Mouse (Mus musculus): Measurements from ENCODE around the gene Usp20. TPM values are rescaled to one million over a fixed set of nuclear protein-coding genes. Genes with fewer than 3 reads are reported as not detected.

Usp20 gene
- polyA plus RNA-seq, 1 experiment from 2014 or later: 38.5 TPM

- Histone ChIP-seq H3K4me3 (no peak overlapping the region), H3K4me1 (replicated peaks) (no peaks in the 10 kb centered on the region), H3K4me2 (no peak overlapping the region), H3K9ac (no peak overlapping the region), H3K9me3 (replicated peaks) (no peaks in the 10 kb centered on the region), H3K27ac (no peak overlapping the region), H3K27me3 (no peaks in the 10 kb centered on the region), H3K36me3 (peaks cover 79% of the 10 kb centered on the region)
- no peak for ATAC-seq (replicated peaks; ENCODE audit: insufficient number of reproducible peaks, insufficient read depth, low FRiP score, low read depth)
- WGBS: 78% methylated on average over 8 of the region's 8 CpGs
Observed at GRCm38 (mm10) chr2:31018519-31018918, 36.4 kb downstream of the Usp20 start.

GRCm38 (mm10) chr2:31019011-31019410 lies 36.9 kb downstream of the Usp20 start:
- Histone ChIP-seq H3K27me3 (no peaks in the 10 kb centered on the region), H3K36me3 (peaks cover 75% of the 10 kb centered on the region), H3K4me3 (no peak overlapping the region), H3K9me3 (replicated peaks) (no peaks in the 10 kb centered on the region), H3K9ac (no peak overlapping the region), H3K4me2 (no peak overlapping the region), H3K4me1 (replicated peaks) (no peaks in the 10 kb centered on the region), H3K27ac (no peak overlapping the region)
- 76% methylated on average over 8 of the region's 8 CpGs for WGBS
- ATAC-seq (replicated peaks; ENCODE audit: insufficient number of reproducible peaks, insufficient read depth, low FRiP score, low read depth): no peak

GRCm38 (mm10) chr2:31020202-31020601 lies 38.1 kb downstream of the Usp20 start:
- Histone ChIP-seq H3K4me1 (replicated peaks) (no peaks in the 10 kb centered on the region; the same call in 1 of the 2 replicates), H3K9ac (no peak overlapping the region), H3K4me2 (no peak overlapping the region), H3K27me3 (no peaks in the 10 kb centered on the region), H3K9me3 (replicated peaks) (no peaks in the 10 kb centered on the region), H3K4me3 (no peak overlapping the region), H3K27ac (no peak overlapping the region), H3K36me3 (peaks cover 70% of the 10 kb centered on the region)
- ATAC-seq (replicated peaks; ENCODE audit: insufficient number of reproducible peaks, insufficient read depth, low FRiP score, low read depth): no peak
- WGBS: 91% methylated on average over 2 of the region's 2 CpGs

GRCm38 (mm10) chr2:31023940-31024339 lies 41.9 kb downstream of the Usp20 start:
- 74% methylated on average over 5 of the region's 5 CpGs for WGBS
- Histone ChIP-seq H3K4me1 (replicated peaks) (peaks cover 23% of the 10 kb centered on the region), H3K4me2 (no peak overlapping the region), H3K9me3 (replicated peaks) (no peaks in the 10 kb centered on the region), H3K4me3 (no peak overlapping the region), H3K36me3 (peaks cover 50% of the 10 kb centered on the region), H3K9ac (no peak overlapping the region), H3K27ac (no peak overlapping the region), H3K27me3 (no peaks in the 10 kb centered on the region)
- ATAC-seq (replicated peaks; ENCODE audit: insufficient number of reproducible peaks, insufficient read depth, low FRiP score, low read depth): no peak

- H3K4me3 ChIP-seq: no peak overlapping the region
- peaks cover 23% of the 10 kb centered on the region for H3K4me1 ChIP-seq (replicated peaks)
- ATAC-seq (replicated peaks; ENCODE audit: insufficient number of reproducible peaks, insufficient read depth, low FRiP score, low read depth): no peak
- H3K4me2 ChIP-seq: no peak overlapping the region
- H3K27me3 ChIP-seq: no peaks in the 10 kb centered on the region
- WGBS: 32% methylated on average over 5 of the region's 5 CpGs
- no peak overlapping the region for H3K9ac ChIP-seq
- peak overlapping the region; percentile 66; the same call in 1 of the 2 replicates for H3K27ac ChIP-seq
- H3K9me3 ChIP-seq (replicated peaks): no peaks in the 10 kb centered on the region
- H3K36me3 ChIP-seq: peaks cover 46% of the 10 kb centered on the region
Observed at GRCm38 (mm10) chr2:31024618-31025370, 42.7 kb downstream of the Usp20 start.

- 49% methylated on average over 3 of the region's 3 CpGs for WGBS
- no peaks in the 10 kb centered on the region for H3K27me3 ChIP-seq
- H3K4me2 ChIP-seq: no peak overlapping the region
- peaks cover 23% of the 10 kb centered on the region for H3K4me1 ChIP-seq (replicated peaks)
- H3K9me3 ChIP-seq (replicated peaks): no peaks in the 10 kb centered on the region
- peaks cover 44% of the 10 kb centered on the region for H3K36me3 ChIP-seq
- no peak overlapping the region for H3K4me3 ChIP-seq
- peak; percentile 47; the same call in 1 of the 2 replicates for ATAC-seq (replicated peaks; ENCODE audit: insufficient number of reproducible peaks, insufficient read depth, low FRiP score, low read depth)
- peak overlapping the region; percentile 66 for H3K27ac ChIP-seq
- no peak overlapping the region for H3K9ac ChIP-seq
Observed at GRCm38 (mm10) chr2:31025458-31025857, 43.4 kb downstream of the Usp20 start.

GRCm38 (mm10) chr2:31026642-31027041 lies 44.6 kb downstream of the Usp20 start:
- H3K27ac ChIP-seq: peak overlapping the region; percentile 66
- H3K4me3 ChIP-seq: no peak overlapping the region
- whole genome bisulfite sequencing: 40% methylated on average over 8 of the region's 8 CpGs

GRCm38 (mm10) chr2:31031972-31032371 lies 49.9 kb downstream of the Usp20 start:
- Histone ChIP-seq H3K9me3 (replicated peaks) (no peaks in the 10 kb centered on the region), H3K4me3 (no peak overlapping the region), H3K4me1 (replicated peaks) (peaks cover 6% of the 10 kb centered on the region), H3K9ac (no peak overlapping the region), H3K27ac (no peak overlapping the region), H3K36me3 (peaks cover 65% of the 10 kb centered on the region), H3K27me3 (no peaks in the 10 kb centered on the region), H3K4me2 (no peak overlapping the region)
- no peak for ATAC-seq (replicated peaks; ENCODE audit: insufficient number of reproducible peaks, insufficient read depth, low FRiP score, low read depth)
- WGBS: 92% methylated on average over 7 of the region's 7 CpGs

More at GRCm38 (mm10) chr2:31026642-31027041, 44.6 kb downstream of the Usp20 start:
- H3K36me3 ChIP-seq: peaks cover 38% of the 10 kb centered on the region
- no peak overlapping the region for H3K4me2 ChIP-seq
- H3K9me3 ChIP-seq (replicated peaks): no peaks in the 10 kb centered on the region
- ATAC-seq (replicated peaks; ENCODE audit: insufficient number of reproducible peaks, insufficient read depth, low FRiP score, low read depth): no peak
- H3K9ac ChIP-seq: no peak overlapping the region
- H3K4me1 ChIP-seq (replicated peaks): peaks cover 23% of the 10 kb centered on the region
- no peaks in the 10 kb centered on the region for H3K27me3 ChIP-seq

- 94% methylated on average over 6 of the region's 6 CpGs for WGBS
- Histone ChIP-seq H3K4me3 (no peak overlapping the region), H3K27ac (no peak overlapping the region), H3K4me2 (no peak overlapping the region), H3K36me3 (peaks cover 55% of the 10 kb centered on the region), H3K27me3 (no peaks in the 10 kb centered on the region), H3K9ac (no peak overlapping the region), H3K4me1 (replicated peaks) (no peaks in the 10 kb centered on the region), H3K9me3 (replicated peaks) (no peaks in the 10 kb centered on the region)
- ATAC-seq (replicated peaks; ENCODE audit: insufficient number of reproducible peaks, insufficient read depth, low FRiP score, low read depth): no peak
Observed at GRCm38 (mm10) chr2:31036811-31037210, 54.7 kb downstream of the Usp20 start.

GRCm38 (mm10) chr2:31040043-31040442 lies 58.0 kb downstream of the Usp20 start:
- H3K36me3 ChIP-seq: peaks cover 44% of the 10 kb centered on the region
- no peak overlapping the region for H3K4me2 ChIP-seq
- no peak overlapping the region for H3K4me3 ChIP-seq
- ATAC-seq (replicated peaks; ENCODE audit: insufficient number of reproducible peaks, insufficient read depth, low FRiP score, low read depth): no peak
- no peak overlapping the region for H3K9ac ChIP-seq
- 97% methylated on average over 3 of the region's 3 CpGs for WGBS
- no peaks in the 10 kb centered on the region for H3K27me3 ChIP-seq
- no peaks in the 10 kb centered on the region for H3K9me3 ChIP-seq (replicated peaks)
- H3K4me1 ChIP-seq (replicated peaks): no peaks in the 10 kb centered on the region
- H3K27ac ChIP-seq: no peak overlapping the region

- Histone ChIP-seq H3K27me3 (no peaks in the 10 kb centered on the region), H3K4me2 (no peak overlapping the region), H3K4me3 (no peak overlapping the region), H3K27ac (no peak overlapping the region), H3K9me3 (replicated peaks) (no peaks in the 10 kb centered on the region), H3K4me1 (replicated peaks) (no peaks in the 10 kb centered on the region), H3K36me3 (peaks cover 42% of the 10 kb centered on the region), H3K9ac (no peak overlapping the region)
- 90% methylated on average over 3 of the region's 3 CpGs for WGBS
- ATAC-seq (replicated peaks; ENCODE audit: insufficient number of reproducible peaks, insufficient read depth, low FRiP score, low read depth): no peak
Observed at GRCm38 (mm10) chr2:31040487-31040886, 58.4 kb downstream of the Usp20 start.

- 85% methylated on average over 6 of the region's 6 CpGs for WGBS
- H3K4me3 ChIP-seq: no peak overlapping the region
- no peak overlapping the region for H3K27ac ChIP-seq
- no peak for ATAC-seq (replicated peaks; ENCODE audit: insufficient number of reproducible peaks, insufficient read depth, low FRiP score, low read depth)
- H3K9ac ChIP-seq: no peak overlapping the region
- no peaks in the 10 kb centered on the region for H3K4me1 ChIP-seq (replicated peaks)
- no peak overlapping the region for H3K4me2 ChIP-seq
- peaks cover 33% of the 10 kb centered on the region for H3K36me3 ChIP-seq
- no peaks in the 10 kb centered on the region for H3K9me3 ChIP-seq (replicated peaks)
- H3K27me3 ChIP-seq: no peaks in the 10 kb centered on the region
Observed at GRCm38 (mm10) chr2:31041386-31041785, 59.3 kb downstream of the Usp20 start.
